Mouse (Mus musculus) lung, postnatal 10 days (tissue): ENCODE measurements around the gene Cavin2.

Experiments
- DNase-seq: peaks from one replicate; pipeline ENCODE4 v3.0.0; 2021

The Cavin2 gene

GRCm38 (mm10) chr1:51288755-51289619 lies at the start of gene Cavin2:
Gene Cavin2, plus strand, starts transcription at chr1:51289126.
- DNase-seq: peak; percentile 93

DNA sequence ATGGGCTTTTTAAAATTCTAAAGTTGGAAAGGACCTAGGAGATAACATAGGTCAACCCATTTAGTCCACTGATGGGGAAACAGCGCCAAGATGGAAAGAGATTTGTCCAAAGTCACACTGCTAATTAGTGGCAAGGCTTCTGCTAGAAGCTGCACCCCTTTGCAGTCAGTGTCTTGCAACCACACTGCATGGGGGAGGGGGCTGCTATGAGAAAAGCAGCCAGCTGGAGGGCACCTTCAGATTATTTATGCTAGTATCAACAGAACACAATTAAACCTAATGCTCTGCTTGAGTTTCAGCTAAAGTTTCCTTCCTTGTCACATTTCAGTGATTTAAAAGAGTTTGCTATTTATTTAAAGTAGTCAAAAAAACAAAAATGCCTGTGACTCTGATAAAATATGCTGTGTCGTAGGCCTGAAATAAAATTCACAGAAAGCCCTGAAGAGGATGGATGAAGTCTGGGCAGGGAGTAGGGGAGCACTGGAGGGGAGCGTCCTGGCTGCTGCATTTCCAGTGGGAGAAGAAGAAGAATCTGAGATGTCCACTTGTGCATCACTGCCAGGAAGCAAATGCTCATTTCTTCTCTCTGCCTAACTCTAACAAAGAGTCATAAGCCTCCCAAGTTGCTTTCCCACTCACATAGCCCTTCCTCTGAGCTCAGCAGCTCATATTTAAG lies 47.5 kb upstream of the Cavin2 start:
- DNase-seq: no peak

- no peak for DNase-seq
Observed at GRCm38 (mm10) chr1:51243294-51243693, 45.6 kb upstream of the Cavin2 start.

DNA sequence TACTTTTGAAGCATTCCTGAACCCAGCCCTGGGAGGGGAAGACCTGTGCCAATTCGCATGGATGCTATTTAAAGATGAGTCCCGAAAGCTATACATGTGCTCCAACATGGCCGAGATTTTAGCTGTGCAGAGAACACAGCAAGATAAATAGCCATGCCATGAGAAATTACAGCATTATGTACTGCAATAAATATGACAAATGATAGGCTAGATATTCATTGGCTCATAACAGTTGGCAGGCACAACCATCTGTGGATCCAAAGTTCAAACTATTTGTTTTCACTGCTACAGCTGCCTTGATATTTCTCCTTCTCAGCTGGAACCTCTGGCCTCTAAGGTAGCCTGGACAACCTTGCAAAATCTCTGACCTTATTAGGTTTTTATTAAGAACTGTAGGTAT lies 45.1 kb upstream of the Cavin2 start:
- DNase-seq: no peak

DNA sequence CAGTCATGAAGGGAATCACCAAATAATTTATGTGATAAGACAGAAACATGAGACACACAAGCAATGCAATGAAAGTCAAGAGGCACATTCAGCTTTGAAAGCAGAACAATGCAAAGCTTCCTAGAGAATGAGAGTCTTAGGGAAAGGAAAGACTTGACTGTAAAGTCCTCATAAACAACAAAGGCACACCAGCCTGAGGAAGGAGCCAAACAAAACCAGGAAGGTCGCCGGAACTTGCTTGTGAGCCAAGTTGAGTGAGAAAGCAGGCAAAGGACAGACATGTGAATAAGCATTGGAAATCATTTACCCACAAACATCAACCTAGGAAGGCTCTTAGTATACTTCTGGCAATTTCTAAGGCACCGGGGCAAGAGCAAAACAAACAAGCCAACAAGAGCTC lies 43.5 kb upstream of the Cavin2 start:
- peak; percentile 24 for DNase-seq

DNA sequence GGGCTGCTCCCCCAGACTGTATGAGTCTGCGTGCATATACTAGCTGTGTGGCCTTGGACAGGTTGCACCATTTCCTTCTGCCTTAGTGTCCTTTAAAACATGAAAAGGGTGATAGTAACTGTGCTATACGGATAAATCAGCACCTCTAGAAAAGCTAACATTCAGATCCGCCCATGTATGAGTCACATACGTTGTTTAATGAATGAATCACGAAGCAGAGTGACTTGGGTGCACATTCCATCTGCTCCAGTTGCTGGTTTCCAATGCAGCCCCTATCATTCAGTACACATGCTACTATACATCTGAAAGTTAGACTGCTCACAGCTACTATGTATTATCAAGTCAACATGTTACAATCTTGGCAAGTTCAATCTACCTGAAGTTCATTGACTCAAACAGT lies 38.6 kb upstream of the Cavin2 start:
- no peak for DNase-seq

DNA sequence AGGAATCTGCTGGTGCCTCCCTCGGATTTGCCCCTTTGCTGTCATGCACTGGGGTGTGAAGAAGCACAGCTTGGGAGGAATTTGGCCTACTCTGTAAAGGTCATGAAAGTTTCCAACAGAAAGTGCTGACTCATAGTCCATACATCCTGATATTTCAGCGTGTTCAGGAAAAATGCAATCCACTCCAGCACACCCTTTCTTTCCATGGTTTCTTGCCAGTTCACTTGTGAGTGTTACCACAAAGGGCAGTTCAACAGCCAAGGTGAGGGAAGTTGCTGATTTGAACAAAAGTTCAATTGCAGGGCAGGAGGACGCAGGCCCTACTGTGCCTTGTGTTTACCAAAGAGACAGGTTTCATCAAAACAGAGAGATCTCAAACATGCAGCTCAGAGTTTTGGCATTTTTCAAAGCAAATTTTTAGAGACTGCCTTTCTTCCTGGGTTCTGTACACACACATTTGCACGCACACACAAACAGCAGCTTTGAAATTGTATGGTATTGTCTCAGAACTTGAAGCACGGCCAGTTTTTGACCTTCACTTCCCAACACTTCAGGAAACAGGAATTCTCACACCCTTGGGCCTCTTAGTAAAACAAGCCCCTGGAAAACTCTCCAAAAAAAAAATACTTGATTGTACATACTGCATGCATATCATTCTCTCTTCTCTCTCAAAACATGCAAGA lies 23.7 kb upstream of the Cavin2 start:
- DNase-seq: peak; percentile 62

GRCm38 (mm10) chr1:51265926-51266325 lies 23.0 kb upstream of the Cavin2 start:
- DNase-seq: peak; percentile 61

GRCm38 (mm10) chr1:51267125-51267524 lies 21.8 kb upstream of the Cavin2 start:
- peak; percentile 22 for DNase-seq

GRCm38 (mm10) chr1:51268225-51268624 lies 20.7 kb upstream of the Cavin2 start:
- no peak for DNase-seq

DNA sequence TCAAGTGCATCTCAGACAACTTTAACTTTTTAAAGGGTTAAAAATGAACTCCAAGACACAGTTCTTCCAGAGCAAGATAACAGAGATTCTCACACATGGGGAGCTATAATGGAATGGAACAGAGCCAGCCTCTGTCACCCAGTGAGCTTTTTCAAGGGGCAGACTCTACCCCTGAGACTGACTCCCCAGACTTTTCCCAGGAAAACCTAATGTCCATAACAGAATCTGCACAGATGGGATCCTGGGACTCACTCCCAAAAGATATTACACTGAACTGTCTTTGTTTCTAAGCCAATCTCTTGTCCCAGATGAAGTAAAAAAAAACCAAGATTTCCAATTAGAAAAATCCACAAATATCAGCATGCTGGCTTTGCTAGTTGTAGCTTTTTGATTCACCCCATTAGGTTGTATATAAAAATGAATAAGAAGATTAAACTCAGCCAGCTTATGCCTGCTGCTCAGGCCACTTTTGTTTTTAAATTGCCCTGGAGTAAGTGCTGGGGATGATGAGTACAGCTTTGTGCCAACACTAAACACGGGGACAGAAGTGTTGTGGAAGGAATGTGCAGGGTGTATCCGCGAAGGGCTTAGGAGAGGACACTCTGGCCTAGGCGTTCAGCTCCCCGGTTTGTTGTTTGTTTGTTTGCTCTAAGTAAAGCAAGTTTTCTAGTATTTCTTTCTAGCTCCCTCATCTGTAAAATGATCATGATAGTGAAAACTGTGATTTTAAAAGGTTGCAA lies 18.6 kb upstream of the Cavin2 start:
- DNase-seq: no peak

DNA sequence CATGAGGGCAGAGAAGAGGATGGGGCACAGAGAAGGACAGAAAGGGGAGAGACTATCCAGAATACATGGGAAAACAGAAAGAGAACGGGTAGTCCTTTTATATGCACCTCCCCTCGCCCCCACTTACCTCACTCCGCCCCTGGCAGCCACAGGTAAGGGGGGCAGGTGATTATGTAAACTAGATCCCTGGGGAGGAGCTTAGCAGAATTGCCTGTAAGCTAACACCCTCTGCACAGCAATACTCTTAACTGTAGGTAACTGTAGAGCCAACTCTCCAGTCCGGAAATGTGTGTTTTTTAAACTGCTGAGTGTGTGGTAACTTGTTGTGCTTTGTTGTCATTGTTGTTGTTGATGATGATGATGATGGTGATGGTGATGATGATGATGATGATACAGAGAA lies 17.1 kb upstream of the Cavin2 start:
- DNase-seq: no peak

GRCm38 (mm10) chr1:51272583-51273201 lies 16.2 kb upstream of the Cavin2 start:
- no peak for DNase-seq

DNA sequence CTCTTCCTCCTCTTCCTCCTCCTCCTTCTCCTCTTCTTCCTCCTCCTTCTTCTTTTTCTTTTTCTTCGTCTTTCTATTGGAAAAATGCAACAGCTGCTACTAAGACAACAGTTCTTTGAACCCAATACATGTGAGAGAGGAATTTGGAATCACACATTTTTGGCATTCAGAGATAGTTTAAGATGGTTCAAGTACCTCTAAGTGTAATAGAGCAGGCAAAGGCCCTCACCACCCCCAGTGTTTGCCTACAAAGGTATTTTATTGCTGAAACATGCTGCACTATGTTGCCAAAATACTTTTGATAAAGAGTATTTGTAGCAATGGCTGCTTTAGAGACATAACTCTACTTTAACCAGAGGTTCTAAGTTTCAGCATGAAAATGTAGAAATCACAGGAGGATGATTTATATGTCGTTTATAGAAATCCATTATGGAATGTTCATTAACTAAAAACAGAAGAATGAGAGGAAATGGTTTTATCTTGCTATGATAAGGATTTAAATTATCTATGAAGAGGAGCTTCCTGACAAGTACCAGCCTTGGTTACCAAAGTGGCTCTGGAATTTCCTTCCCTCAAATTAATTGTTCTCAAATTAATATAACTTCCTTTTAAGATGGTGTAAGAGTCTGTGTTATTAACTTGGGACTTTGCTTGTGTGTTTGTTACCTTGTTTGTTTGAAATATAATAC lies 10.9 kb upstream of the Cavin2 start:
- no peak for DNase-seq

- DNase-seq: peak; percentile 29
Observed at GRCm38 (mm10) chr1:51288201-51288600, 725 bp upstream of the Cavin2 start.

DNA sequence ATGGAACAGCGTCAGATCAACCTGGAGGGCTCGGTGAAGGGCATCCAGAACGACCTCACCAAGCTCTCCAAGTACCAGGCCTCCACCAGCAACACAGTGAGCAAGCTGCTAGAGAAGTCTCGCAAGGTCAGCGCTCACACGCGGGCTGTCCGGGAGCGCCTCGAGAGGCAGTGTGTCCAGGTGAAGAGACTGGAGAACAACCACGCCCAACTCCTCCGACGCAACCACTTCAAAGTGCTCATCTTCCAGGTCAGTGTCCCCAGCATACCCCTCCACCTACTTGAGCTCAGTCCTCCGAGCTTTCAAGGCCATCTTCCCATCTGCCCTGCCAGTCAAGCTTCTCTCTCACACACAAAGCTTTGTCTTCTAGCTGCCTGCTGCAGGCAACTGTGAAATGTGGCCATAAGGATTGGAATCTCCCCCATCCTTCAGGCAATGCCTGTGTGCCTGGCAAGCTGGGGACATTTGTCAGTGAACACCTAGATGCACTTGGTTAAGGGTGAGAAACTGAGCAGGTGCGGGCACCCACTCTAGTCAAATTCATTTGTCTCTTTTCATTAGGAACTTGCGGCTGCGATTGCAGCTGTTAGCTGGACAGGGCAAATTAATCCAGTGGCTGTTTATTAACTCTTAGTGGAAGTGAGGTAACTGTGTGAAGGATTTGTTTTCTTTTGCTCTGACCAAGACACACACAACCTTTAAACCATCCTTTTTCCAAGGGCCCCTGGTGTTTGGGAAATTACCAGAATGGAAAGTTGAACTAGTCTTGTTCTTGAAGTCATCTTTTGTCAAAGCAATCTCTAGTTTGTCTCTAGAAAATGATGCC lies 907 bp downstream of the Cavin2 start:
- DNase-seq: peak; percentile 35

- DNase-seq: peak; percentile 72
Observed at GRCm38 (mm10) chr1:51290634-51291033, 1.7 kb downstream of the Cavin2 start.

- peak; percentile 25 for DNase-seq
Observed at GRCm38 (mm10) chr1:51292348-51292747, 3.4 kb downstream of the Cavin2 start.

DNA sequence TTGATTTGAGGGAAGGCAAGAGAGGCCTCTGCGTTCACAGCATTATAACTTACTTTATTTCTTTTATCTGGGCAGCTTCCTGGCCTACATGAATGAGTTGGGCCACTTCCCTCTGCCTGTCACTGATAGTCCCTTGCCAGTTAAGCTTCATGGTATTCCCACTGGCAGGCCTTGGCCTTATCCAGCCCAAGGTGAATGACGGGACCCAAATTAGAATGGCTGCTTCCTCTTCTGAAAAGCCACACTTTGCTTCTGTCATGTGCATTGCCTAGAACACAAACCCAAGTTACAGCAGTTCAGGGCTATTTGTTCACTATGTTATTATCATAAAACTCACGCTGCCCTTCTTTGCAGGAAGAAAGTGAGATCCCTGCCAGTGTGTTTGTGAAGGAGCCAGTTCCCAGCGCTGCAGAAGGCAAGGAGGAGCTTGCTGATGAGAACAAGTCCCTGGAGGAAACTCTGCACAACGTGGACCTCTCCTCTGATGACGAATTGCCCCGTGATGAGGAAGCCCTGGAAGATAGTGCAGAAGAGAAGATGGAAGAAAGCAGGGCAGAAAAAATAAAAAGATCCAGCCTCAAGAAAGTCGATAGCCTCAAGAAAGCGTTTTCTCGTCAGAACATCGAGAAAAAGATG lies 11.5 kb downstream of the Cavin2 start:
- DNase-seq: no peak

DNA sequence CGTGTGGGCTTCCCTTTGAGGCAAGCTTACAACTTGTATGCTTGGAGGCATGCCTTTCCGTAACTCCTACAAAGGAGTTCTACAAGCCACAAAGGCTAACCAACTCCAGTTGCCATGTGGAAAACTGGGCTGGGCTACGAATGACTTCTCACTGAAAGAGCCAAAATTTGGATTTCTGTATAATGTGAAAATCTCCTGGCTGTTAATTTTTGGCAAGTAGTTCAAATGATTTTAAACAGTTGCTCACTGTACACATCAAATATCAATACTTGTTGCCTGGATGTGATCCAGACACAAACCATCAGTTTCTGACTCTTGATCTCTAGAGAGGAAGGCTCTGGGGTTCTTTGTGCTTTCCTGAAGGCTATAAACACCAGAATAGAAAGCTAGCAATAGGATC lies 18.1 kb downstream of the Cavin2 start:
- no peak for DNase-seq
